Mouse (Mus musculus) Patski (cell line): ENCODE measurements at regions not wholly inside any gene's neighbourhood (a gene's known extent, or its start where the extent isn't known, plus 50 kb on each side); places are given as distances from the start of the nearest gene placed in this dataset.
"Not testable (repeated sequence)": the region's sequence is repeated elsewhere in the genome, so short reads cannot be mapped to it uniquely, and the experiment has no call there.

Source experiments
- ATAC-seq: fragments of 100-300 bp; one replicate; pipeline ENCODE4 v1.8.0; 2021
- CTCF ChIA-PET: fragments of 350-600 bp; sonication (Branson Sonifier 250); formaldehyde crosslinking; loops from one replicate; lab custom pipeline; 2022; ENCODE audit warnings: inconsistent platforms; lab: Charles Lee
- POLR2A ChIA-PET: fragments of 350-600 bp; sonication (Branson Sonifier 250); formaldehyde crosslinking; loops from one replicate; lab custom pipeline; 2022; ENCODE audit warnings: antibody characterized with exemption, inconsistent platforms; lab: Charles Lee
- DNase-seq: peaks from one replicate; pipeline ENCODE4 v3.0.0-alpha.2; 2011; ENCODE audit warnings: low read depth, low spot score
- H3K27me3 ChIP-seq: fragments of 371-371 bp; one replicate; pipeline ENCODE4 v1.5.1; 2021
- CTCF ChIP-seq: fragments of 100-300 bp; IDR thresholded peaks from one replicate; pipeline ENCODE4 v1.5.1; 2021
- in situ Hi-C: fragments of 300-500 bp; cut with MboI; formaldehyde crosslinking; loops from 3 replicates; pipeline ENCODE4 v1.11.1; 2018; ENCODE audit warnings: low pct_unique_long_range_greater_than_20kb, mixed read lengths

- CTCF ChIA-PET: interaction anchor here (0.9 kb wide), 1 partner anchor 404 kb away, joined by 3 read pairs; no protein-coding TSS in a partner anchor
Measured at GRCm38 (mm10) chr12:71714606-71715005, 116.3 kb upstream of the Daam1 start.

GRCm38 (mm10) chr12:71718412-71718811 lies 112.5 kb upstream of the Daam1 start:
- DNase-seq, in situ Hi-C loops, POLR2A ChIA-PET, CTCF ChIA-PET, ATAC-seq: not testable (repeated sequence)
- H3K27me3 ChIP-seq: peaks cover 28% of the 10 kb centered on the region

More at GRCm38 (mm10) chr12:71714606-71715005, 116.3 kb upstream of the Daam1 start:
- no peak for TF ChIP-seq CTCF
- in situ Hi-C loops: no loop called here
- no peak for DNase-seq
- POLR2A ChIA-PET: no interaction called here
- no peak for ATAC-seq
- H3K27me3 ChIP-seq: peaks cover 31% of the 10 kb centered on the region

- ChIA-PET CTCF (no interaction called here), POLR2A (no interaction called here)
- no peak for TF ChIP-seq CTCF
- H3K27me3 ChIP-seq: peaks cover 26% of the 10 kb centered on the region
- no peak for ATAC-seq
- in situ Hi-C loops: no loop called here
- DNase-seq: no peak
Measured at GRCm38 (mm10) chr12:71718911-71719310, 112.0 kb upstream of the Daam1 start.

- DNase-seq (no peak), ATAC-seq (no peak)
- no peak for TF ChIP-seq CTCF
- ChIA-PET POLR2A (no interaction called here), CTCF (interaction anchor here (1.8 kb wide), 1 partner anchor 414 kb away, joined by 4 read pairs; no protein-coding TSS in a partner anchor)
- peaks cover 29% of the 10 kb centered on the region for H3K27me3 ChIP-seq
- in situ Hi-C loops: no loop called here
Measured at GRCm38 (mm10) chr12:71725140-71725539, 105.7 kb upstream of the Daam1 start.

- in situ Hi-C loops: no loop called here
- CTCF ChIA-PET: no interaction called here
- DNase-seq: no peak
- POLR2A ChIA-PET: no interaction called here
- H3K27me3 ChIP-seq: peaks cover 26% of the 10 kb centered on the region
- ATAC-seq: no peak
- TF ChIP-seq CTCF: no peak
Measured at GRCm38 (mm10) chr12:71725713-71726336, 105.1 kb upstream of the Daam1 start.

GRCm38 (mm10) chr12:71743345-71743744 lies 87.5 kb upstream of the Daam1 start:
- TF ChIP-seq CTCF: no peak
- ChIA-PET CTCF (interaction anchor here (1.1 kb wide), 1 partner anchor 14 kb away, joined by 3 read pairs; no protein-coding TSS in a partner anchor), POLR2A (no interaction called here)
- ATAC-seq (no peak), DNase-seq (no peak)
- H3K27me3 ChIP-seq: peaks cover 5% of the 10 kb centered on the region
- in situ Hi-C loops: no loop called here

GRCm38 (mm10) chr12:71746011-71746410 lies 84.9 kb upstream of the Daam1 start:
- DNase-seq: no peak
- no peaks in the 10 kb centered on the region for H3K27me3 ChIP-seq
- in situ Hi-C loops: no loop called here
- ChIA-PET CTCF (no interaction called here), POLR2A (no interaction called here)
- ATAC-seq: no peak
- no peak for TF ChIP-seq CTCF

GRCm38 (mm10) chr12:71747386-71747785 lies 83.5 kb upstream of the Daam1 start:
- in situ Hi-C loops: no loop called here
- CTCF ChIA-PET: no interaction called here
- ATAC-seq (no peak), DNase-seq (no peak)
- peaks cover 2% of the 10 kb centered on the region for H3K27me3 ChIP-seq
- no peak for TF ChIP-seq CTCF
- POLR2A ChIA-PET: no interaction called here

GRCm38 (mm10) chr12:71747831-71748368 lies 83.0 kb upstream of the Daam1 start:
- H3K27me3 ChIP-seq: peaks cover 2% of the 10 kb centered on the region
- ATAC-seq (no peak), DNase-seq (no peak)
- ChIA-PET POLR2A (interaction anchor here (0.7 kb wide), 1 partner anchor 455 kb away, joined by 5 read pairs; no protein-coding TSS in a partner anchor), CTCF (no interaction called here)
- no peak for TF ChIP-seq CTCF
- in situ Hi-C loops: no loop called here

- TF ChIP-seq CTCF: no peak
- ATAC-seq (peak; percentile 89), DNase-seq (peak; percentile 88)
- in situ Hi-C loops: no loop called here
- POLR2A ChIA-PET: no interaction called here
- peaks cover 2% of the 10 kb centered on the region for H3K27me3 ChIP-seq
- CTCF ChIA-PET: no interaction called here
Measured at GRCm38 (mm10) chr12:71748731-71749130, 82.1 kb upstream of the Daam1 start.

- TF ChIP-seq CTCF: no peak
- POLR2A ChIA-PET: no interaction called here
- in situ Hi-C loops: no loop called here
- H3K27me3 ChIP-seq: peaks cover 9% of the 10 kb centered on the region
- no peak for DNase-seq
- ATAC-seq: no peak
- CTCF ChIA-PET: interaction anchor here (1.1 kb wide), 1 partner anchor 18 kb away, joined by 3 read pairs; no protein-coding TSS in a partner anchor
Measured at GRCm38 (mm10) chr12:71749668-71750067, 81.2 kb upstream of the Daam1 start.
